Mouse (Mus musculus) lung, postnatal 0 days (tissue): ENCODE measurements around the gene Agap3.

Experiments used
- CTCF ChIP-seq: IDR thresholded peaks from 2 replicates; pipeline ENCODE4 v1.5.1; 2016; ENCODE audit warnings: antibody characterized with exemption, mild to moderate bottlenecking
- EP300 ChIP-seq: IDR thresholded peaks from 2 replicates; pipeline ENCODE4 v1.6.1; 2016; ENCODE audit warnings: antibody characterized with exemption, mild to moderate bottlenecking, control low read depth

DNA sequence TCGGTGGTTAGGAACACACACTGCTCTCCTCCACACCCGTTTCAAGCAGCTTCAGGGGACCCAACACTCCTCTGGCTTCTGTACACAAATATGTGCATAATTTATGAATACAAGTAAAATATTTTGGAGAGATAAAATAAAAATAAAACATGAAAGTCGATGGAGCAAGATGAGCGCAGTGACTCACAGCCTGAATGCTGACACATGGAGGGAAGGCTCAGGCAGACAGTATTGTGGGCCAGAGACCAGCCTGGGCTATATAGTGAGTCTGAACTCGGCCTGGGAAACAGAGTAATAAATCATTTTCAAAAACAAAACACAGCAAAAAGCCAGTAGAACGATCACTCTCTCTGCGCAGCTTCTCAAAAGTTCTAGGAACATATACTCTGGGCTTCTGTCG is 69.4 kb downstream of the Agap3 start:
- no peak for TF ChIP-seq CTCF
- TF ChIP-seq EP300 = no peak
